Mouse (Mus musculus): Measurements from ENCODE around the gene Arid2. TPM values are rescaled to one million over a fixed set of nuclear protein-coding genes. Genes with fewer than 3 reads are reported as not detected.

The Arid2 gene
- total and polyA plus RNA-seq, 3 experiments = 11.9 to 14.1 (median 13.3) TPM

- Histone ChIP-seq H3K4me1 (ENCODE audit: control insufficient read depth in 1 of 2, insufficient read depth in 2 of 2) (no peaks in the 10 kb centered on the region), H3K27me3 (replicated peaks) (no peaks in the 10 kb centered on the region), H3K36me3 (replicated peaks in 1 of 2; ENCODE audit: control insufficient read depth in 1 of 2, insufficient read depth in 1 of 2, low read length in 1 of 2) (peaks cover 4 to 45% of the 10 kb centered on the region in 2 experiments), H3K4me2 (ENCODE audit: insufficient read depth, low read depth, poor library complexity, severe bottlenecking) (no peak overlapping the region), H3K9me3 (replicated peaks; ENCODE audit: low read length) (no peaks in the 10 kb centered on the region), H3K4me3 (replicated peaks in 1 of 3; ENCODE audit: low read depth in 2 of 3, low read length in 2 of 3, poor library complexity in 1 of 3) (no peak overlapping the region), H3K9ac (ENCODE audit: insufficient read depth, low read depth) (no peak overlapping the region), H3K27ac (ENCODE audit: insufficient read depth, low read depth) (no peak overlapping the region), H3K79me2 (replicated peaks; ENCODE audit: control insufficient read depth, extremely low read depth, insufficient read depth, poor library complexity, severe bottlenecking) (no peaks in the 10 kb centered on the region; the same call in 1 of the 2 replicates)
- DNase-seq (ENCODE audit: extremely low read depth) = no peak
- TF ChIP-seq HCFC1 (IDR thresholded peaks at IDR 0.05; ENCODE audit: low read depth, low read length) (no peak), PAX5 (IDR thresholded peaks at IDR 0.05; ENCODE audit: low read length) (no peak), ZNF384 (IDR thresholded peaks at IDR 0.05; ENCODE audit: low read depth, low read length) (no peak), NELFE (IDR thresholded peaks at IDR 0.05; ENCODE audit: low read depth, low read length) (no peak), KAT2A (IDR thresholded peaks at IDR 0.05; ENCODE audit: insufficient replicate concordance, low read length) (no peak), ELF1 (IDR thresholded peaks at IDR 0.05; ENCODE audit: low read depth, low read length) (no peak), TBP (conservative IDR thresholded peaks at IDR 0.05; ENCODE audit: low read depth, low read length) (no peak)
- in situ Hi-C loops (cut with MboI; ENCODE audit: low pct_ligation_motif_present, low pct_unique_long_range_greater_than_20kb, low sequenced_read_pairs) = no loop called here
- dilution Hi-C loops (cut with MboI; ENCODE audit: extremely low pct_ligation_motif_present, extremely low pct_unique_long_range_greater_than_20kb, low sequenced_read_pairs) = no loop called here
Observed at GRCm38 (mm10) chr15:96270272-96270880, 16.9 kb upstream of the Arid2 start.

DNA sequence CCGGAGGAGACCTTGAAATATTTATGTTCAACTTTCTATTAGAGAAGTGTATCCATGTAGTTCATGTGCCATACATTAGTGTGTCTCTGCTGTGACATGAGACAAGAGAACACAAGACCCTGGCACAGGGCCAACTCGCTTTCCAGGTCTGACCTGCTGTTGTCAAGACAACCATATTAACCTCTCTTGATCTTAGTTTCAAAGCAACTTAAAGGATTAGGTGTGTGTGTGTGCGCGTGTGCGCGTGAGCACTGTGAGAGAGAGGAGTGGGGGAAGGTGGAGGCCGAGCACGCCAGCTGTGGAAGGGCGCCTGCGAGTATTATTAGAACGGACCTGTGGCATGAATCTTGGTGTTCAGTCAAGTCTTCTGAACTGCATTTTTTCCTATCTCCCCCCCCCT, 15.0 kb upstream of the Arid2 start:
- TF ChIP-seq JUN (IDR thresholded peaks at IDR 0.05; ENCODE audit: insufficient read depth, low read depth, low read length) (no peak), TCF12 (IDR thresholded peaks at IDR 0.05; ENCODE audit: low read depth, low read length) (no peak), RCOR1 (conservative IDR thresholded peaks at IDR 0.05; ENCODE audit: low read depth, low read length) (no peak), RAD21 (IDR thresholded peaks at IDR 0.05; ENCODE audit: low read depth, low read length) (no peak), PAX5 (IDR thresholded peaks at IDR 0.05; ENCODE audit: low read length) (no peak), CHD1 (IDR thresholded peaks at IDR 0.05; ENCODE audit: low read depth, low read length) (no peak), ZKSCAN1 (IDR thresholded peaks at IDR 0.05; ENCODE audit: borderline replicate concordance, low read depth, low read length) (no peak), E2F4 (IDR thresholded peaks at IDR 0.05; ENCODE audit: insufficient replicate concordance, low read depth, low read length) (no peak), POLR2A (IDR thresholded peaks at IDR 0.05; ENCODE audit: low read depth, low read length) (no peak)
- no peak overlapping the region for H3K9ac ChIP-seq (ENCODE audit: insufficient read depth, low read depth)
- dilution Hi-C loops (cut with MboI; ENCODE audit: extremely low pct_ligation_motif_present, extremely low pct_unique_long_range_greater_than_20kb, low sequenced_read_pairs) (no loop called here), in situ Hi-C loops (cut with MboI; ENCODE audit: low pct_ligation_motif_present, low pct_unique_long_range_greater_than_20kb, low sequenced_read_pairs) (no loop called here)
- H3K9me3 ChIP-seq (replicated peaks; ENCODE audit: low read length) = no peaks in the 10 kb centered on the region
- peaks cover 17 to 56% of the 10 kb centered on the region in 2 experiments for H3K36me3 ChIP-seq (replicated peaks in 1 of 2; ENCODE audit: control insufficient read depth in 1 of 2, insufficient read depth in 1 of 2, low read length in 1 of 2)
- no peaks in the 10 kb centered on the region; a peak in 1 of 4 replicates for H3K4me1 ChIP-seq (ENCODE audit: control insufficient read depth in 1 of 2, insufficient read depth in 2 of 2)
- H3K4me3 ChIP-seq (replicated peaks in 1 of 3; ENCODE audit: low read depth in 2 of 3, low read length in 2 of 3, poor library complexity in 1 of 3) = no peak overlapping the region
- H3K27ac ChIP-seq (ENCODE audit: insufficient read depth, low read depth) = no peak overlapping the region
- no peak overlapping the region for H3K4me2 ChIP-seq (ENCODE audit: insufficient read depth, low read depth, poor library complexity, severe bottlenecking)
- H3K79me2 ChIP-seq (replicated peaks; ENCODE audit: control insufficient read depth, extremely low read depth, insufficient read depth, poor library complexity, severe bottlenecking) = no peaks in the 10 kb centered on the region; the same call in 1 of the 2 replicates
- no peaks in the 10 kb centered on the region for H3K27me3 ChIP-seq (replicated peaks)
- no peak for DNase-seq (ENCODE audit: extremely low read depth)
